8 mouse cellular contexts compared by ENCODE assay signal in the genomic region with DNA sequence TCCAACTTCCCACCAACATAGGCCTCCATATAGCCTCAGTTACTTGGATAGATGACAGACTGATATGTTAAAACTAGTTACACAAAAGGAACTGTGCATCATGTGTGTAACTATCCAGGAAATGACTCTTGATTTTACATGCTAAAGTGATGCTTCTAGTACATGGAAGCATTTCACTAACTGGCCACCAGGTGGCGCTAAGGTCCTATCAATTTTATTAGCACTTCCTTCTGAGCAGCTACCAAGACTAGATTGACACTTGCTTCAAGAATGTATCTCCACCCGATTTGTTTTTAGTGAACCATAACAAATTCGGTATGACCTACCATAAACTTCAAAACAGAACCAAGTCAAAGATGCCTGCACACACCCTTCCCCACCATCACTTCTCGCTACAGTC. TPM values are rescaled to one million over a fixed set of nuclear protein-coding genes. Genes with fewer than 3 reads are reported as not detected.
A peak's percentile ranks its signal among the peaks of the same experiment; 100 is the strongest.
DNase-seq lines count a peak whose midpoint lies in the region; ATAC-seq lines count a peak whose summit lies in the region.

No protein-coding gene starts in this region.

- ATAC-seq in CD4-positive, CD25-positive, alpha-beta regulatory T cell, adult 4 months = peak; percentile 90

- DNase-seq in adrenal gland, adult (ENCODE audit: inconsistent age in 2 of 2, low spot score in 1 of 2) = peak; percentile 66 to 91
- peak; percentile 86 for DNase-seq in embryo, embryonic 10 days (ENCODE audit: low spot score)
- peak; percentile 37 for DNase-seq in gastrocnemius, postnatal 25 days
- peak; percentile 89 for DNase-seq in kidney, postnatal 10 days
- peak; percentile 70 to 76 for DNase-seq in lung, adult 18-20 months
- peak; percentile 62 for DNase-seq in ovary, postnatal 14 days (ENCODE audit: low spot score)
- peak; percentile 84 for DNase-seq in thymus, postnatal 14 days

RNA-seq across cellular contexts. Expression of a gene that starts 10.0 kb away (rescaled TPM):
- 1 to 10 TPM; 4.8 to 9.4 TPM for polyA plus RNA-seq in CD4-positive, CD25-positive, alpha-beta regulatory T cell, adult 4 months (2017; shearing (Covaris generic))
- 10 to 100 TPM; 34.4 to 98.8 TPM for total RNA-seq in gastrocnemius, postnatal 25 days (2021)

Comparison
In these comparisons a context has a peak if more than half of its experiments do, and no peak if none do; other contexts are left out.
1. Peak in every context shown above with its lines: DNase-seq and ATAC-seq.
2. DNase-seq: peak in every context shown above with its lines; median percentile 89 in kidney, postnatal 10 days; 86 in embryo, embryonic 10 days; 84 in thymus, postnatal 14 days; 78 in adrenal gland, adult; 73 in lung, adult 18-20 months; 62 in ovary, postnatal 14 days; 37 in gastrocnemius, postnatal 25 days.